Mouse (Mus musculus) left cerebral cortex, postnatal 10 days (tissue): ENCODE data around the gene Arih2. TPM values are rescaled to one million over a fixed set of nuclear protein-coding genes. Genes with fewer than 3 reads are reported as not detected.

Experiments
- DNase-seq, 2 experiments: peaks; one replicate each; pipeline ENCODE4 v3.0.0; 2021 to 2022; ENCODE audit warnings: low spot score in 2 of 2, mixed read lengths in 1 of 2; ENCODE audit errors: extremely low spot score in 1 of 2
- intact Hi-C: fragments of 180-260 bp; cut with DNase I; formaldehyde crosslinking; loops from one replicate; pipeline ENCODE4 v1.15.1; 2025
- total RNA-seq, 2 experiments: library from RNA; stranded (reverse); gene quantifications; 2 replicates each; pipeline ENCODE4 v1.2.3; 2021

Gene Arih2
- total RNA-seq, 2 experiments from 2014 or later, result 46.7 to 48.8 TPM

DNA sequence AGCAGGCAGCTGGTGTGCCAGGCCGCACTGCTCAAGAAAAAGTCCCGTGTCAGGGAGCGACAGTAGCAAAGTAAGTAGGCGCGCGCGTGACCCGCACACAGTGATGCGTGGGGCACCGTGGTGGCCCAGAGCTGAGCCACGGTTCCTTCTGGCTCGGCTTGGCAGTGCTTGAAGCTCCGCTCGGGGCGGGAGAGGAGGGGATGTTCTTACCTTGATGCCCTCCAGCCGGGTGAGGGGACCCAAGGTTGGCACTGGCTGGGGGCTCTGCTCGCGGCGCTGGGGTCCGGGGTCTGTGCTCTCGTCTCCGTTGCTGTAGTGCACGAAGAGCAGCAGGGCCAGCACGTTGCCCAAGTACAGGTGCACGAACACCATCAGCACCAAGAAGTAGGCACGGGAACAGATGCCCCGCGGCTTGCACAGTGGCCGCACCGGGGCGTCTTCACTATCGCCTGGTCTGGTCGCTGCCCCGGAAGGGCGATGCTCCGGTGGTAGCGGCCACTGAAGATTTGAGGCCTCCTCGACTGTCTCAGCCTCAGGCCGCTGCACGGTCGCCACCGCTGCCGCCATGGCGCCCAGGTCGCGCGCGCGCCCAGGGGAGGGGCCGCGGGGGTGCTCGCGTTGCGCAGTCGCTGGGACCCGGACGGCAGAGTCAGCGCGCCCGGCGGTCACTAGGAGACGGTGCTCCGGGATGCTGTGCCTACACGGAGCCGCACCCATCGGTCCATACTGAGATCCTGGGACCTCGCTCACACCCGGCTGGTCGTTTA, 52.0 kb downstream of the Arih2 start, which contains the start of gene P4htm:
Gene P4htm, minus strand, starts transcription at position 670 of the 767 bp plus-strand sequence.
- intact Hi-C loops, result no loop called here
- peak in 1 of 2 experiments; percentile 86 for DNase-seq

DNA sequence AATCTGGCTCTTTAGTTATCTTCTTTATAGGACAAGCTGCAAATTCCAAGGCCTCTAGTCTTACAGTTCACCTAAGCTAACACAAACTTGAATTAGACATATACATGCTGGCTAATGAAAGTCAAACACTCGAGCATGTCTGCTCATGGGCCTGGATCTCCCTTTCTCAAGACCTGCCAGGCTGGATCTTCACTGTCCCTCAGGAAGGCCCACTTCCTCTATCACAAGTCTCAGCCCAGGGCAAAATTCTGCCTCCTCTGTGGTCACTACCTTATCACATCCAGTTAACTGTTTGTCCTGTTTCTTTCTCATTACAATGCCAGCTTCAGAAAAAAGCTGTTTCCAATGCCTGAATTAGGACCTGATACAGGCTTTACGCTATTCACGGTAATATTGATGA, 54.8 kb downstream of the Arih2 start:
- no peak for DNase-seq
- intact Hi-C loops, result no loop called here

DNA sequence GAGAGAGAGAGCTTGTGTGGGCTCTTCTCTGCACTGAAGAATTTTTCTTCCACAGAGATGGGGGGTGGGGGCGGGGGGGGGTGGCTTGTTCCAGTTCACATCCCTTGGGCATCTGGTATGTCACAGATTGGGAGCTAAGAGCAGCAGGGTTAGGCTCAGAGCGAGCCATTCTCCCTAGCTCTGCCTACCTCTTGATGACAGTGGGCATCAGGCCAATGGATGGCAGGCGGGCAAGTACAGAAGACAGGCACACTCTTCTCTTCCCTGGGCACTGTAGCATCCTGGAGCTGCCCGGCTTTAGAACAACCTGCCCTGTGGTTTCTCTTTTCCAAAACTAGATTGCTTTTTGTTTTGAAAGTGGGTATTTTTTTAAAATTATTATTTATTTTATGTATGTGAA, 57.7 kb downstream of the Arih2 start:
- DNase-seq, result no peak
- intact Hi-C loops, result no loop called here

- intact Hi-C loops, result no loop called here
- DNase-seq, result no peak
These were observed 60.0 kb downstream of the Arih2 start for GRCm38 (mm10) chr9:108589229-108589628.

DNA sequence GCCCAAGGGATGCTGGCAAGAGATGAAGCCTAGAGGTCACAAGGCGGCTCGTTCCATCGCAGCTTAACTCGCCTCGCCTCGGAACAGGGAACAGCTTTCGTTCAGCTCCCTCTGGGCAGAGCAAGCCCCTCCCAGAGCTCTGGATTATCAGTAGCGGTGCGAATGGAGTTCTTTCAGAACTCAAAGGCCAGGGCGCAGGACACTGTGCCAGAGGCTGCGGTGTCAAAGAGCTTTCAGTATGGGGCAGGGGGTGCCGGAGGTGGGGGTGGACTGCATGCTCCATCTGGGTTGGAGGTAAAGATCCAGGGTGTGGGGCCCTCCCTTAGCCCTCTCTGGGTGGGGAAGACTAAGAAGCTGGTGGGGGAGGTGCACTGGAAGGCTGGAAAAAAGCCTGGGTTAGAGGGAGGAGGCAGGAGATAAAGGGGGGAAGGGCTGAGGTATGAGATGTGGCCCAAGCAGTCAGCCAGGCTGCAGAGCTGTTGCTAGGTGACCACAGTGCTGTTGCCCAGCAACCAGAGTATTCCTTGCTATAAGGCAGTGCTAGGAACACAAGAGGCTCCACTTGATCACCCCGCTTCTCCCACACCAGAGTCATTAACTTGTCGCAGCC, 61.5 kb downstream of the Arih2 start:
- intact Hi-C loops, result no loop called here
- peak; percentile 85 to 90 for DNase-seq

DNA sequence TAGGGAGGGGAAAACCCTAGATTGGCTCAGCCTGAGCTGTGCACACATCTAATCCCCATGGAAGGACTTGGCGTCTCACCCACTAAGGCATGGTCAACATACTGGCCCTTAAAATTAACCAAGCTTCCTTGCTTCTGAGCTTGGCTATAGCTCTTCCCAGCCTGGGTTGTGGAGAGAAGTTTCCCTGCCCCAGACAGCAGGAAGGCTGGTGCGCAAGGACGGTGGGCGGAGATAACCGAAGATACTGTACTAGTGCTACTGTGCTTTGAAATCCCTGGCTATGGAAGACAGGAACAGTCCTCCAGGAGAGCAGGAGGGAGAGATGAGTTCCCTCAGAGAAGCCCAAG, 69.9 kb downstream of the Arih2 start:
- intact Hi-C loops, result no loop called here
- DNase-seq, result no peak

DNA sequence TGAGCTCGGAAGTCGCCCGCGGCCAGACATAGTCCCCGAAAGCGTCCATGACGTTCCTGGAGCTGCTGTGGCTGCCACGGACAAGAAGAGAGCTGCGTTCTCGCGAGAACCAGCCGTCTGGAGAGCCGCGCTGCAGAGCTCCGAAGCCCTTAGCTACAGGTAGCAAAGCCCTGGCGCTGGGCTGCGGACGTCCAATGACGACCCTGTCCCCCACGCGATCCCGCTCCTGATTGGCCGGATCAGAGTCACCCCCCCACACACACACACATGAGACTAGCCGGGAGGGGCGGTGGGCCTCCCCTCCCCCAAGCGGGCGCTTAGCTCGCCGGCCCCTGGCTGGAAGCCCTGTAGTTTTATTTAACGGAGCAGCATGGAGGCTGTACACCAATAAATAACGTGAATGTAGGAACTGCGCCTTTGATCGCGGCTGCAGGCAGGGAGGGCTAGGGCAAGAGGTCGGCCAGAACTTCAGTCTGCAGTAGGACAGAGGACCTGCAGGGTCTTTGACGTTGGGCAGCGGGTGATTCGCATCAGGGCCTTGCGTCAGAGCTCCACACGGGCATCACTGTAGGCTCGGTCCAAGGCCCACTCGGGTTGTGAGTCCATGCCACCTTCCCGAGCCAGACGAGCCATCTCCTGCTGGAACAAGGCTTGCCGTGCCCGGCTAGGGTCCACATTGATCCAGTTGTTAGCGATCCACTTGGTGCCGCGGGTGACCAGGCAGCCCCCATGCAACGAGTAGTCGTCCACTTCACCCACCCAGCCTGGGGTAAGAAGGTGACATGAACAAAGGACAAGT, 70.4 kb downstream of the Arih2 start, which contains the start of gene Wdr6:
Gene Wdr6, minus strand, starts transcription at position 195 of the 799 bp plus-strand sequence.
- DNase-seq, result peak; percentile 96 to 98
- intact Hi-C loops, result no loop called here

DNA sequence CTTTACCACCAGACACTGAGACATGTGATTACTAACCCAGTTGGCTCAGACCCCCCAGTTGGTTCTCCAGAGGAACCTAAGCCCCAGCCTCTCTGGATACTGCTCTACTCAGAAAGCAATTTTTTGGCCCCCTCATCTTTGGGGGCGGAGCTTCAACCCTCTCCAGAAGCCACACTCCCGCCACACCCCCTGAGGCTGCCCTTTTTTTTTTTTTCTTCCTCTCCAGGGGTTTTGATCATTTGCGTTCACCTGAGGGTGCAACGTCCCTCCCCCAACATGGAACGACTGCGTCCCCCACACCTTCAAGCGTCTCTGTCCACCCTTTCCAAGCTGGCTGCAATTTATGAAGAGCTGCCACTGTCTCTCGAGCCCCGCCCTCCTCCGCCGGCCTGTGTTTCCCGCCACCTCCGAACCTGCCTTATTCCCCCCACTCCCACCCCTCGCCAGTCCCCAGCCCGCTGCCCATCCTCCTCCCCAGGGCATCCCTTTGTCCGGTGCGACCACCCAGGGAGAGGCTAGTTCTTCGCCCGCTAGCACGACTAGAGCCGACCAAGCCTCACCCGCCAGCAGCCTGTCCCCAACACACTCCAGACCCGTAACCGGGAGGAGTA, 71.1 kb downstream of the Arih2 start:
- peak in 1 of 2 experiments; percentile 84 for DNase-seq
- intact Hi-C loops, result no loop called here

- DNase-seq, result no peak
- intact Hi-C loops, result no loop called here
These were observed 72.2 kb downstream of the Arih2 start for GRCm38 (mm10) chr9:108577025-108577424.

- DNase-seq, result no peak
- intact Hi-C loops, result no loop called here
These were observed 73.6 kb downstream of the Arih2 start for GRCm38 (mm10) chr9:108575321-108576297.

DNA sequence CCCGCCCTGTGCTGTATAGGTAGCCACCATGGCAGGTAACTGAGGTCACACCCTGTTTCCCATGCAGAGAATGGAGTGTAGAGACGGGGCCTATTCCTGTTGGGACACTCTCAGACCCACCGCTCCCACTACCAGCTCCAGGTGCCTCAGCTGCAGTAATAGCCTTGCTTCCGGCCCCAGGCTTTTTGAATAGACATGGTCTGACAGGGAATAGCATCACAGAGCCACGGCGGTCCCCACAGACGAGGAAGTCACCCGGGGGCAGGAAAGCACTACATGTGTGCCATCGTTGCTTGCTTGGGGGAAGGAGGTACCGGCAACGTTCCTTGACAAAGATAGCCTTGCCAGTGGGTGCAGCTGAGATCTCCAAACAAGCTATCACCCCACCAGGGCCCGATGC, 74.3 kb downstream of the Arih2 start:
- intact Hi-C loops, result no loop called here
- DNase-seq, result no peak

DNA sequence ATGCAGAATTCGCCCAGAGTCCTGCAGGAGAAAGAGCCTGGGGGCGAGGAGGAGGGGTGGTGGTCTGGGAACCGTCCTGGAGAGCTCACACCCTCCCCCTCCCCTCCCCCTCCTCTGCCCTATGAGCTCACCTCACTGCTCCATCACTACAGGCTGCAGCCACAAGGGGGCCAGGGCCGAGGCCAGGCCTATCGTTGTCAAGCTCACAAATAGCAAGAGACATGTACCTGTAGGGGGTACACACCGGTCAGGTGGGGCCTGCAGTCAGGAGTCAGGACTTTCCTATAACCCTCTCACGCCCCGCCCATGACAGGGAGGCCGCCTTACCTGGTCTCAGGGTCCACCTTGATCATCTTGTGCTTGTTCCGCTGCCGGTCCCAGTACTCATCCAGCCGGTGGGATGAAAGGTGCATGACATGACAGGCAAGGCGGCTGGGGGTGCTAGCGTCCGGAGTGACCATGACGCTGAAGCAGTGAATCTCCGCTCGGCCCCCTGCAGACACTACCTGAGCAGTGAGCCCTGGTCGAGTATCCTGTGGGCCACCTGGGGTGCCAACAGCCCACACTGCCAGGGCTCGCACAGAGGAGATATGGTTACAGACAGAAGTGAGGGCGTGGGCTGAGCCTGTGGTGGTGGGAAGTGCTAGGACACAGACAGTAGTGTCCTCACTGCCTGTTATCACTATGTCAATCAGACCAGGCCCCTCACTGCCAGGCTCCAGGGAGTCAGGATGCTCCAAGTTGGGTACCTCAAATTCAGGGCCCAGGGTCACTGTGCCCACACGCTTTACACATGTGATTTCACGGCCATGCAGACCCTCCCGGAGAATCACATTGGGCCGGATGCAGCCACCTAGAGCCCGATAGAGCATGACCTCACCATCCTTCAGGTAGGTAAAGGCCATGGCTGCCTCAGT, 75.2 kb downstream of the Arih2 start:
- DNase-seq, result peak in 1 of 2 experiments; percentile 82
- intact Hi-C loops, result no loop called here

DNA sequence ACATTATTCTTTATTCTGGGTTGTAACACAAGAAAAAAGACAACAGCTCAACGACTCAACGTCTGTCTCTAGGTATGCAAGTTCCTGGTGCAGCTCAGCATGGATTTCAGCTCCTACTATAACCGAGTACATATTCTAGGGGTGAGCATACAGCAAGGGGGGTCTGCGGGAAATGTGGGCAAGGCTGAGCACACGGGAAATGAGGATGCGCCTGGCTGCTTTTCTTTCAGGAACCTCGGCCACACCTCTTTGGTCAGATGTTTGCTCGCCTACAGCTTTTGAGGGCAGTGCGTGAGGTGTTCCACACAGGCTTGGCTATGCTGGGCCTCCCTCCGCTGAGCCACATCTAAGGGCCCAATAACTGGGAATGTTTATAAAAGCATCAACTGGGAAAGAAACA, 76.9 kb downstream of the Arih2 start:
- peak in 1 of 2 experiments; percentile 2 for DNase-seq
- intact Hi-C loops, result no loop called here

- peak in 1 of 2 experiments; percentile 3 for DNase-seq
- intact Hi-C loops, result no loop called here
These were observed 77.7 kb downstream of the Arih2 start for GRCm38 (mm10) chr9:108571401-108571973.

GRCm38 (mm10) chr9:108570207-108570896, 78.8 kb downstream of the Arih2 start:
- intact Hi-C loops, result no loop called here
- peak; percentile 53 to 89 for DNase-seq
